Mouse (Mus musculus) frontal cortex, postnatal 36 days (tissue): ENCODE results near the gene Tedc1.
A peak's percentile ranks its signal among the peaks of the same experiment; 100 is the strongest.

Experiments used
- DNase-seq, 2 experiments: peaks; one replicate each; pipeline ENCODE4 v3.0.0; 2022; ENCODE audit warnings: low spot score in 2 of 2

Tedc1 gene

GRCm38 (mm10) chr12:113201301-113201700 lies 45.1 kb downstream of the Tedc1 start:
- DNase-seq = no peak

GRCm38 (mm10) chr12:113202008-113202407 lies 45.8 kb downstream of the Tedc1 start:
- no peak for DNase-seq

GRCm38 (mm10) chr12:113203522-113203921 lies 47.3 kb downstream of the Tedc1 start:
- no peak for DNase-seq

DNA sequence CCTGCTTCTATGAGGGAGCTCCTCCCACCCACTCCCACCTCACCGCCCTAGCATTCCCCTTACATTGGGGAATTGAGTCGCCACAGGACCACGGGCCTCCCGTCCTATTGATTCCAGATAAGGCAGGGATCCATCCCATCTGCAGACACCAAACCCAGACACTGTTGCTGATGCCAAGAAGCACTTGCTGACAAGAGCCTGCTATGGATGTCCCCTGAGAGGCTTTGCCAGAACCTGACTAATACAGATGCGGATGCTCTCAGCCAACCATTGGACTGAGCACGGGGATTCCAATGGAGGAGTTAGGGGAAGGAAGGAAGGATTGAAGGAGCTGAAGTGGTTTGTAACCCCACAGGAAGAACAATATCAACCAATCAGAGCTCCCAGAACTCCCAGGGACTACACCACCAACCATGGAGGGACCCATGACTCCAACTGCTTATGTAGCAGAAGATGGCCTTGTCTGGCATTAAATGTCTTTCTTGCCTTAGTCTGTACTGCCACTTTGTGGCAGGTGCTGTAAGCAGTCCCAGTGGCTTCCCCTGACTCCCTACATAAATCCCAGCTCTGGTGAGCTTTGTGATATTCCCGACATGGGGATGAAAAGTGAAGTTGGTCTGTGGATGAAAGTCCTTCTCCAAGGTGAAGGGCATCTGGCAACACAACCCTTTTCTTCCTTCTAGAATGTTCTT lies 49.2 kb downstream of the Tedc1 start:
- peak in 1 of 2 experiments; percentile 19 for DNase-seq

DNA sequence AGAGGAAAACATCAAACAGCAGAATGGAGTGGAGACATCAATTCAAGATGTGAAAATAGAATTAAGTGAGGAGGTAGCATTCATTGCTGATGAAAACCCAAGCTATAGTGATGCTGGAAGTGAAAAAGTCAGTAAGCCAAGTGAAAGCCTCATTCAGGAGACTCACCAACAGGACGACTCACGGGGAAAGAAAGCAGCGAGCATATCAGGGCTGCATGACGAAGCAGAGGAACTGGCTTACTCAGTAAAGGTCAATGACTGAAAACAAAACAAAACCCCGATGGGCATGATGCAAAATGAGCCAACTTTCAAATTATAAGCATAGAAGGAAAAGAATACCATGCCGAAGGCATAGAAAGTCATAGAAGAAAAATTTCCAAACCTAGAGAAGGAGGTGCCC lies 51.5 kb downstream of the Tedc1 start:
- no peak for DNase-seq

DNA sequence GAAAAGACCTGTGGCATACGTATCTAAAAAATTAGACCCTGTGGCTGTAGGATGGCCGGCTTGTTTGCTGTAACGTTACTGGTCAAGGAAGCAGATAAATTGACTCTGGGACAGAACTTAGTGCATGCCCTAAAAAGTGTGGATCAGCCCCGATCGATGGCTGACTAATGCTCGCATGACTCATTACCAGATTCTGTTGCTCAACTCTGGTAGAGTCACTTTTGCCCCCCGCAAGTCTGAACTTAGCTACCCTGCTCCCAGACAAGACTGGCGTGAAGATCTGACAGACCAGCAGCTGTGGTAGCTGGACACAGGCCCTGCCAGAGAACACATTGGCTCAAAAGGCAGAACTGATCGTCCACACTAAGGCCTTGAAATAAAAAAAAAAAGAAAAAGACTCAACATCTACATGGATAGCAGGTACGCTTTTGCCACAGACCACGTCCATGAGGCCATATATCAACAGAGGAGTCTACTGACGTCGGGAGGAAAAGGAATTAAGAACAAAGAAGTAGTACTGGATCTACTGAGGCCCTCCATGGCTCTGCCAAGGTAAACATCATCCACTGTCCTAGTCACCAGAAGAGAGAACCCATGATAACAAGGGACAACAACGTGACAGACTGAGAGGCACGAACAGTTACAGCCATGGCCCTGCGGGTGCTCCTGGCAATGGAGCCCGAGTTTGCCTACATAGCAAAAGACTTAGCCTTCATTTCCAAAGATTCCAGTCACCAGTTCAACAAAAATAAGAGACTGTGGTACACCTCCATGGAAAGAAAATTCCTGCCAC lies 54.6 kb downstream of the Tedc1 start:
- DNase-seq = no peak

DNA sequence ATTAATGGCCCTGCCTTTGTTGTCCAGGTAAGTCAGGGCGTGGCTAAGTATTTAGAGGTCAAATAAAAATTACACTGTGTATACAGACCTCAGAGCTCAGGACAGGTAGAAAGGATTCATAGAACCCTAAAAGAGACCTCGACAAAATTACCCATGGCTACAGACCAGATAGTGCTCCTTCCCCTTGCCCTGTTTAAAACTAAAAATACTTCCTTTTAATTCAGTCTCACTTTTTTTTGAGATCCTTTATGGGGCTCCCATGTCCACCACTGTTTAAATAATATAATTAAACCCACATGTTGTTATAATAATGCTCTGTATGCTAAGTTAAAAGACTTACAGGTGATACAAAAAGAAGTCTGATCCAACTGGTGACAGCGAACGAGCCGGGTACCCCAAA lies 55.6 kb downstream of the Tedc1 start:
- DNase-seq = no peak

- no peak for DNase-seq
Measured at GRCm38 (mm10) chr12:113212326-113212924, 56.2 kb downstream of the Tedc1 start.

- DNase-seq = no peak
Measured at GRCm38 (mm10) chr12:113213226-113213625, 57.0 kb downstream of the Tedc1 start.

- DNase-seq = no peak
Measured at GRCm38 (mm10) chr12:113214072-113214808, 58.0 kb downstream of the Tedc1 start.

GRCm38 (mm10) chr12:113214972-113215666 lies 58.9 kb downstream of the Tedc1 start:
- no peak for DNase-seq
